Mouse (Mus musculus): ENCODE data around the gene Ada.

GRCm38 (mm10) chr2:163703599-163704260 is 46.3 kb downstream of the Ada start:
- TF ChIP-seq EP300 (IDR thresholded peaks at IDR 0.05; ENCODE audit: low read depth) (no peak), CTCF (IDR thresholded peaks at IDR 0.05; ENCODE audit: low read depth) (no peak)
